Mouse (Mus musculus): Measurements from ENCODE around the gene Tbc1d24.

Gene Tbc1d24

GRCm38 (mm10) chr17:24205284-24205888, at the start of gene Tbc1d24:
TSS of gene Tbc1d24 (minus strand) at chr17:24205562.
- DNase-seq, result peak; percentile 93

- DNase-seq, result no peak
Measured at GRCm38 (mm10) chr17:24252329-24252728, 47.0 kb upstream of the Tbc1d24 start.

GRCm38 (mm10) chr17:24251320-24252069, 46.1 kb upstream of the Tbc1d24 start, which contains the start of gene Ccnf:
TSS of gene Ccnf (minus strand) at chr17:24251484.
- DNase-seq, result peak; percentile 98

GRCm38 (mm10) chr17:24250988-24251319, 45.6 kb upstream of the Tbc1d24 start:
- DNase-seq, result no peak

GRCm38 (mm10) chr17:24248641-24249040, 43.3 kb upstream of the Tbc1d24 start:
- peak; percentile 19 for DNase-seq

- DNase-seq, result no peak
Measured at GRCm38 (mm10) chr17:24244061-24244460, 38.7 kb upstream of the Tbc1d24 start.

- peak; percentile 41 for DNase-seq
Measured at GRCm38 (mm10) chr17:24243311-24243969, 38.1 kb upstream of the Tbc1d24 start.

- no peak for DNase-seq
Measured at GRCm38 (mm10) chr17:24236921-24237320, 31.6 kb upstream of the Tbc1d24 start.

- no peak for DNase-seq
Measured at GRCm38 (mm10) chr17:24236479-24236878, 31.1 kb upstream of the Tbc1d24 start.

- no peak for DNase-seq
Measured at GRCm38 (mm10) chr17:24227941-24228340, 22.6 kb upstream of the Tbc1d24 start.

GRCm38 (mm10) chr17:24226721-24227120, 21.4 kb upstream of the Tbc1d24 start:
- DNase-seq, result no peak

GRCm38 (mm10) chr17:24225851-24226250, 20.5 kb upstream of the Tbc1d24 start:
- no peak for DNase-seq

- DNase-seq, result no peak
Measured at GRCm38 (mm10) chr17:24224741-24225140, 19.4 kb upstream of the Tbc1d24 start.

- DNase-seq, result no peak
Measured at GRCm38 (mm10) chr17:24223513-24223912, 18.2 kb upstream of the Tbc1d24 start.

GRCm38 (mm10) chr17:24222653-24223052, 17.3 kb upstream of the Tbc1d24 start:
- no peak for DNase-seq

- DNase-seq, result peak; percentile 98
Measured at GRCm38 (mm10) chr17:24220435-24221411, 15.4 kb upstream of the Tbc1d24 start, which contains the start of gene Tedc2. TSS of gene Tedc2 (minus strand) at chr17:24220851.

GRCm38 (mm10) chr17:24216836-24217235, 11.5 kb upstream of the Tbc1d24 start:
- DNase-seq, result no peak

GRCm38 (mm10) chr17:24213186-24213585, 7.8 kb upstream of the Tbc1d24 start:
- peak; percentile 68 for DNase-seq

GRCm38 (mm10) chr17:24212441-24213018, 7.2 kb upstream of the Tbc1d24 start:
- no peak for DNase-seq

- DNase-seq, result peak; percentile 80
Measured at GRCm38 (mm10) chr17:24211631-24212440, 6.5 kb upstream of the Tbc1d24 start.

GRCm38 (mm10) chr17:24210591-24210990, 5.2 kb upstream of the Tbc1d24 start:
- DNase-seq, result no peak

- DNase-seq, result no peak
Measured at GRCm38 (mm10) chr17:24209916-24210240, 4.5 kb upstream of the Tbc1d24 start.

Data from lung, postnatal 10 days (tissue).